Mouse (Mus musculus) liver, embryonic 11.5 days (tissue): ENCODE measurements around the gene Cd86. TPM values are rescaled to one million over a fixed set of nuclear protein-coding genes. Genes with fewer than 3 reads are reported as not detected.

Experiments used
- ATAC-seq: fragments of 200-750 bp; cut with Nextera tagmentation; replicated peaks from 2 replicates; pipeline ENCODE4 v1.8.0; 2017; ENCODE audit warnings: moderate number of reproducible peaks, mild to moderate bottlenecking, moderate TSS enrichment, moderate library complexity; ENCODE audit not compliant: low FRiP score
- DNase-seq: peaks from one replicate; pipeline ENCODE4 v3.0.0-alpha.2; 2017; ENCODE audit warnings: low spot score
- H3K27ac ChIP-seq: fragments of 300-500 bp; sonication (generic); 2 replicates; pipeline ENCODE4 v1.5.1; 2014; ENCODE audit warnings: mild to moderate bottlenecking, low read depth, low read length, control low read depth
- H3K27me3 ChIP-seq: fragments of 300-500 bp; sonication (generic); replicated peaks from 2 replicates; pipeline ENCODE4 v1.6.1; 2014; ENCODE audit warnings: low read length, mixed read lengths; ENCODE audit not compliant: control insufficient read depth, insufficient read depth
- H3K36me3 ChIP-seq: fragments of 300-500 bp; sonication (generic); 2 replicates; pipeline ENCODE4 v1.6.1; 2014; ENCODE audit warnings: mild to moderate bottlenecking, low read length, moderate library complexity, mixed read lengths; ENCODE audit not compliant: control insufficient read depth, insufficient read depth
- H3K4me1 ChIP-seq: fragments of 300-500 bp; sonication (generic); replicated peaks from 2 replicates; pipeline ENCODE4 v1.6.1; 2014; ENCODE audit warnings: low read length, mixed read lengths; ENCODE audit not compliant: control insufficient read depth, insufficient read depth
- H3K4me2 ChIP-seq: fragments of 300-500 bp; sonication (generic); 2 replicates; pipeline ENCODE4 v1.6.1; 2014; ENCODE audit warnings: mild to moderate bottlenecking, control low read depth, moderate library complexity
- H3K4me3 ChIP-seq: fragments of 300-500 bp; sonication (generic); 2 replicates; pipeline ENCODE4 v1.5.1; 2014; ENCODE audit warnings: low read depth, low read length, control low read depth
- H3K9ac ChIP-seq: fragments of 300-500 bp; sonication (generic); 2 replicates; pipeline ENCODE4 v1.6.1; 2014; ENCODE audit warnings: low read depth, low read length, control low read depth
- H3K9me3 ChIP-seq: fragments of 300-500 bp; sonication (generic); 2 replicates; pipeline ENCODE4 v1.6.1; 2016; ENCODE audit warnings: low read length, inconsistent platforms, mixed read lengths; ENCODE audit not compliant: control insufficient read depth
- WGBS: fragments of 180-500 bp; shearing (Covaris S2); extraction: QIAGEN DNeasy Blood & Tissue Kit; methylation state at CpG from one replicate; pipeline ENCODE4 v1.1.7; 2014; 5-methylcytosine and 5-hydroxymethylcytosine counted together
- polyA plus RNA-seq: library from polyadenylated mRNA; unstranded; fragments of >200 nt; fragmentation: Nextera tagmentation; extraction: Ambion mirVana; gene quantifications from 2 replicates; pipeline ENCODE4 v1.2.1, GENCODE M21; 2014

The Cd86 gene
- polyA plus RNA-seq, 1 experiment from 2014 or later = 4.5 TPM

- Histone ChIP-seq H3K4me1 (no peaks in the 10 kb centered on the region), H3K4me2 (no peak overlapping the region), H3K9me3 (no peaks in the 10 kb centered on the region), H3K27me3 (no peaks in the 10 kb centered on the region), H3K9ac (no peak overlapping the region), H3K27ac (no peak overlapping the region), H3K4me3 (no peak overlapping the region), H3K36me3 (no peaks in the 10 kb centered on the region)
- no peak for DNase-seq
- ATAC-seq = no peak
- 86% methylated on average over 8 of the region's 8 CpGs for WGBS
These were observed 33.7 kb downstream of the Cd86 start for GRCm38 (mm10) chr16:36632229-36632628.

- Histone ChIP-seq H3K4me3 (no peak overlapping the region), H3K4me2 (no peak overlapping the region), H3K36me3 (no peaks in the 10 kb centered on the region), H3K9me3 (no peaks in the 10 kb centered on the region), H3K27ac (no peak overlapping the region), H3K27me3 (no peaks in the 10 kb centered on the region), H3K4me1 (no peaks in the 10 kb centered on the region), H3K9ac (no peak overlapping the region)
- no peak for ATAC-seq
- no peak for DNase-seq
- 81% methylated on average over 5 of the region's 5 CpGs for WGBS
These were observed 34.3 kb downstream of the Cd86 start for GRCm38 (mm10) chr16:36631607-36632006.

- Histone ChIP-seq H3K4me3 (no peak overlapping the region), H3K9ac (no peak overlapping the region), H3K27ac (no peak overlapping the region), H3K36me3 (no peaks in the 10 kb centered on the region), H3K4me1 (no peaks in the 10 kb centered on the region), H3K4me2 (no peak overlapping the region), H3K27me3 (no peaks in the 10 kb centered on the region), H3K9me3 (no peaks in the 10 kb centered on the region)
- DNase-seq (no peak), ATAC-seq (no peak)
- WGBS = 82% methylated on average over 1 of the region's 1 CpGs
These were observed 38.1 kb downstream of the Cd86 start for GRCm38 (mm10) chr16:36627740-36628139.

- peak; percentile 75 for ATAC-seq
- no peaks in the 10 kb centered on the region for H3K4me1 ChIP-seq
These were observed 39.2 kb downstream of the Cd86 start for GRCm38 (mm10) chr16:36626567-36627197.

GRCm38 (mm10) chr16:36625909-36626308 is 40.0 kb downstream of the Cd86 start:
- WGBS = 97% methylated on average over 1 of the region's 1 CpGs
- DNase-seq (no peak), ATAC-seq (no peak)
- Histone ChIP-seq H3K36me3 (no peaks in the 10 kb centered on the region), H3K4me2 (no peak overlapping the region), H3K4me3 (no peak overlapping the region), H3K27me3 (no peaks in the 10 kb centered on the region), H3K9ac (no peak overlapping the region), H3K4me1 (no peaks in the 10 kb centered on the region), H3K27ac (no peak overlapping the region), H3K9me3 (no peaks in the 10 kb centered on the region)

More at GRCm38 (mm10) chr16:36626567-36627197, 39.2 kb downstream of the Cd86 start:
- Histone ChIP-seq H3K9ac (no peak overlapping the region), H3K27ac (no peak overlapping the region), H3K27me3 (no peaks in the 10 kb centered on the region), H3K9me3 (no peaks in the 10 kb centered on the region), H3K4me2 (no peak overlapping the region), H3K4me3 (no peak overlapping the region), H3K36me3 (no peaks in the 10 kb centered on the region)
- 63% methylated on average over 5 of the region's 5 CpGs for WGBS
- DNase-seq = no peak

- no peak overlapping the region for H3K9ac ChIP-seq
- H3K4me2 ChIP-seq = no peak overlapping the region
- H3K27ac ChIP-seq = no peak overlapping the region
- no peaks in the 10 kb centered on the region for H3K36me3 ChIP-seq
- H3K27me3 ChIP-seq = no peaks in the 10 kb centered on the region
- ATAC-seq = no peak
- no peak for DNase-seq
- no peak overlapping the region for H3K4me3 ChIP-seq
- H3K4me1 ChIP-seq = no peaks in the 10 kb centered on the region
- no peaks in the 10 kb centered on the region for H3K9me3 ChIP-seq
- WGBS = 67% methylated on average over 3 of the region's 3 CpGs
These were observed 43.6 kb downstream of the Cd86 start for GRCm38 (mm10) chr16:36622320-36622719.

- ATAC-seq (no peak), DNase-seq (no peak)
- Histone ChIP-seq H3K27ac (no peak overlapping the region), H3K4me2 (no peak overlapping the region), H3K4me3 (no peak overlapping the region), H3K27me3 (no peaks in the 10 kb centered on the region), H3K36me3 (no peaks in the 10 kb centered on the region), H3K9me3 (no peaks in the 10 kb centered on the region), H3K9ac (no peak overlapping the region), H3K4me1 (no peaks in the 10 kb centered on the region)
- WGBS = 74% methylated on average over 3 of the region's 3 CpGs
These were observed 44.8 kb downstream of the Cd86 start for GRCm38 (mm10) chr16:36621108-36621507.

- ATAC-seq = no peak
These were observed 52.2 kb downstream of the Cd86 start for GRCm38 (mm10) chr16:36613701-36614100.

GRCm38 (mm10) chr16:36602632-36603031 is 63.2 kb downstream of the Cd86 start:
- Histone ChIP-seq H3K9ac (no peak overlapping the region), H3K27me3 (no peaks in the 10 kb centered on the region), H3K4me1 (no peaks in the 10 kb centered on the region), H3K36me3 (no peaks in the 10 kb centered on the region), H3K4me2 (no peak overlapping the region), H3K9me3 (no peaks in the 10 kb centered on the region), H3K4me3 (no peak overlapping the region), H3K27ac (no peak overlapping the region)
- ATAC-seq (no peak), DNase-seq (no peak)
- whole genome bisulfite sequencing = 51% methylated on average over 3 of the region's 3 CpGs

More at GRCm38 (mm10) chr16:36613701-36614100, 52.2 kb downstream of the Cd86 start:
- Histone ChIP-seq H3K27me3 (no peaks in the 10 kb centered on the region), H3K9ac (no peak overlapping the region), H3K36me3 (no peaks in the 10 kb centered on the region; the same call in 1 of the 2 replicates), H3K4me2 (no peak overlapping the region), H3K4me3 (no peak overlapping the region), H3K9me3 (no peaks in the 10 kb centered on the region), H3K4me1 (no peaks in the 10 kb centered on the region), H3K27ac (no peak overlapping the region)
- 80% methylated on average over 2 of the region's 2 CpGs for WGBS
- no peak for DNase-seq
